Mouse (Mus musculus) ovary, adult 10 weeks (tissue): ENCODE results near the gene Taar7d. TPM values are rescaled to one million over a fixed set of nuclear protein-coding genes. Genes with fewer than 3 reads are reported as not detected.

ENCODE experiments used
- polyA plus RNA-seq: library from polyadenylated mRNA; stranded (reverse); fragments of 350-450 nt; fragmentation: Illumina TruSeq; extraction: RNeasy Lipid Tissue Mini Kit (QIAGEN cat#74804); gene quantifications from one replicate; pipeline ENCODE4 v1.2.3, GENCODE M21; 2014

Gene Taar7d
- polyA plus RNA-seq, result not detected

GRCm38 (mm10) chr10:24026922-24027321 lies at the start of gene Taar7d:
Gene Taar7d, plus strand, starts transcription at chr10:24027222.

GRCm38 (mm10) chr10:23985546-23985945 lies 41.5 kb upstream of the Taar7d start, which contains the start of gene Taar6:
Gene Taar6, minus strand, starts transcription at chr10:23985646.

GRCm38 (mm10) chr10:23993381-23993780 lies 33.6 kb upstream of the Taar7d start, which contains the start of gene Taar7a:
Gene Taar7a, minus strand, starts transcription at chr10:23993481.

GRCm38 (mm10) chr10:23999639-24000038 lies 27.4 kb upstream of the Taar7d start, which contains the start of gene Taar7b:
Gene Taar7b, plus strand, starts transcription at chr10:23999939.

GRCm38 (mm10) chr10:24037314-24037713 lies 10.3 kb downstream of the Taar7d start, which contains the start of gene Taar7e:
Gene Taar7e, plus strand, starts transcription at chr10:24037614.

GRCm38 (mm10) chr10:24049210-24049609 lies 22.2 kb downstream of the Taar7d start, which contains the start of gene Taar7f:
Gene Taar7f, plus strand, starts transcription at chr10:24049510.

GRCm38 (mm10) chr10:24076200-24076599 lies 49.2 kb downstream of the Taar7d start, which contains the start of gene Taar8a:
Gene Taar8a, plus strand, starts transcription at chr10:24076500.

Other genes starting within 250 kb of the Taar7d start
- 507 TPM for gene Rps12, start 239.9 kb upstream of the Taar7d start, polyA plus RNA-seq
- 20.2 TPM for gene Slc18b1, start 230.2 kb upstream of the Taar7d start, polyA plus RNA-seq
- 0.74 TPM for gene Vnn3, start 175.8 kb upstream of the Taar7d start, polyA plus RNA-seq
- 71.7 TPM for gene Vnn1, start 132.5 kb upstream of the Taar7d start, polyA plus RNA-seq
- gene Taar1, start 106.9 kb upstream of the Taar7d start, polyA plus RNA-seq, result not detected
- gene Taar2, start 88.7 kb upstream of the Taar7d start, polyA plus RNA-seq, result not detected
- not detected for gene Taar3, start 77.7 kb upstream of the Taar7d start, polyA plus RNA-seq
- gene Taar4, start 66.7 kb upstream of the Taar7d start, polyA plus RNA-seq, result not detected
- gene Taar5, start 56.5 kb upstream of the Taar7d start, polyA plus RNA-seq, result not detected
- gene Taar6, start 41.6 kb upstream of the Taar7d start, polyA plus RNA-seq, result not detected
- not detected for gene Taar7a, start 33.7 kb upstream of the Taar7d start, polyA plus RNA-seq
- gene Taar7b, start 27.3 kb upstream of the Taar7d start, polyA plus RNA-seq, result not detected
- not detected for gene Taar7e, start 10.4 kb downstream of the Taar7d start, polyA plus RNA-seq
- not detected for gene Taar7f, start 22.3 kb downstream of the Taar7d start, polyA plus RNA-seq
- not detected for gene Taar8a, start 49.3 kb downstream of the Taar7d start, polyA plus RNA-seq
- gene Taar8b, start 65.1 kb downstream of the Taar7d start, polyA plus RNA-seq, result not detected
- not detected for gene Taar8c, start 74.7 kb downstream of the Taar7d start, polyA plus RNA-seq
- not detected for gene Taar9, start 82.3 kb downstream of the Taar7d start, polyA plus RNA-seq
- 158 TPM for gene Stx7, start 122.1 kb downstream of the Taar7d start, polyA plus RNA-seq
- gene Moxd1, start 196.3 kb downstream of the Taar7d start, polyA plus RNA-seq, result 11.5 TPM